Mouse (Mus musculus) testis, adult 2 months (tissue): Measurements from ENCODE around the gene Retsat.

Experiments used
- CTCF ChIP-seq: fragments of 200-500 bp; IDR thresholded peaks from 2 replicates; pipeline ENCODE4 v1.5.1; 2012; ENCODE audit warnings: low read depth, mild to moderate bottlenecking, inconsistent platforms, low read length, moderate library complexity; ENCODE audit not compliant: control insufficient read depth, insufficient read depth, insufficient replicate concordance
- POLR2A ChIP-seq: fragments of 200-500 bp; IDR thresholded peaks from 2 replicates; pipeline ENCODE4 v1.6.1; 2012; ENCODE audit warnings: low read depth, mild to moderate bottlenecking, inconsistent platforms, low read length, moderate library complexity; ENCODE audit not compliant: control insufficient read depth

GRCm38 (mm10) chr6:72593011-72593803 is 5.1 kb upstream of the Retsat start:
- no peak for TF ChIP-seq POLR2A
- no peak for TF ChIP-seq CTCF
